Mouse (Mus musculus) kidney, adult 2 months (tissue): Measurements from ENCODE around the gene Cep63.

Experiments
- CTCF ChIP-seq: fragments of 200-500 bp; conservative IDR thresholded peaks from 2 replicates; pipeline ENCODE4 v1.5.1; 2011; ENCODE audit warnings: low read depth, mild to moderate bottlenecking, control low read depth, low read length, moderate library complexity, mixed read lengths; ENCODE audit not compliant: insufficient read depth, insufficient read length
- POLR2A ChIP-seq: fragments of 200-500 bp; IDR thresholded peaks from one replicate; pipeline ENCODE4 v1.6.1; 2011; ENCODE audit warnings: low read depth, low read length, control low read depth

GRCm38 (mm10) chr9:102643486-102644101 lies 17.3 kb upstream of the Cep63 start:
- TF ChIP-seq CTCF (no peak), POLR2A (no peak)
